Mouse (Mus musculus) liver, postnatal 0 days (tissue): ENCODE data around the gene Shcbp1l. TPM values are rescaled to one million over a fixed set of nuclear protein-coding genes. Genes with fewer than 3 reads are reported as not detected.
"Not testable (repeated sequence)": the region's sequence is repeated elsewhere in the genome, so short reads cannot be mapped to it uniquely, and the experiment has no call there.

ENCODE experiments used
- ATAC-seq: fragments of 200-750 bp; cut with Nextera tagmentation; 2 replicates; pipeline ENCODE4 v1.8.0; 2017; ENCODE audit warnings: mild to moderate bottlenecking, moderate library complexity
- DNase-seq: peaks from one replicate; pipeline ENCODE4 v3.0.0-alpha.2; 2016
- H3K27ac ChIP-seq: fragments of 300-500 bp; sonication (generic); 2 replicates; pipeline ENCODE4 v1.5.1; 2014; ENCODE audit warnings: antibody characterized with exemption, moderate library complexity, mild to moderate bottlenecking, low read depth
- H3K27me3 ChIP-seq: fragments of 300-500 bp; sonication (generic); 2 replicates; pipeline ENCODE4 v1.6.1; 2014; ENCODE audit warnings: low read length, control low read depth, mixed read lengths; ENCODE audit not compliant: insufficient read depth
- H3K36me3 ChIP-seq: fragments of 300-500 bp; sonication (generic); replicated peaks from 2 replicates; pipeline ENCODE4 v1.6.1; 2014; ENCODE audit warnings: mild to moderate bottlenecking, control low read depth, low read length, moderate library complexity, mixed read lengths; ENCODE audit not compliant: insufficient read depth
- H3K4me1 ChIP-seq: fragments of 300-500 bp; sonication (generic); 2 replicates; pipeline ENCODE4 v1.6.1; 2014; ENCODE audit warnings: antibody characterized with exemption, mild to moderate bottlenecking, control low read depth; ENCODE audit not compliant: insufficient read depth
- H3K4me2 ChIP-seq: fragments of 300-500 bp; sonication (generic); 2 replicates; pipeline ENCODE4 v1.6.1; 2014; ENCODE audit warnings: low read depth, mild to moderate bottlenecking, low read length, moderate library complexity, mixed read lengths
- H3K4me3 ChIP-seq: fragments of 300-500 bp; sonication (generic); 2 replicates; pipeline ENCODE4 v1.5.1; 2014; ENCODE audit warnings: low read depth, low read length
- H3K9ac ChIP-seq: fragments of 300-500 bp; sonication (generic); replicated peaks from 2 replicates; pipeline ENCODE4 v1.6.1; 2014; ENCODE audit warnings: mild to moderate bottlenecking, moderate library complexity
- H3K9me3 ChIP-seq: fragments of 300-500 bp; sonication (generic); 2 replicates; pipeline ENCODE4 v1.6.1; 2016; ENCODE audit warnings: mild to moderate bottlenecking, control low read depth, low read length, mixed read lengths
- CTCF ChIP-seq: sonication (generic); IDR thresholded peaks from 2 replicates; pipeline ENCODE4 v1.5.1; 2016; ENCODE audit warnings: antibody characterized with exemption, low read depth
- EP300 ChIP-seq: IDR thresholded peaks from 2 replicates; pipeline ENCODE4 v1.6.1; 2016; ENCODE audit warnings: antibody characterized with exemption, low read depth, mild to moderate bottlenecking
- WGBS: fragments of 180-500 bp; shearing (Covaris S2); extraction: QIAGEN DNeasy Blood & Tissue Kit; methylation state at CpG from one replicate; pipeline ENCODE4 v1.1.7; 2014; ENCODE audit not compliant: insufficient replicate concordance; 5-methylcytosine and 5-hydroxymethylcytosine counted together
- polyA plus RNA-seq: library from polyadenylated mRNA; unstranded; fragments of >200 nt; fragmentation: Nextera tagmentation; extraction: Ambion mirVana; gene quantifications from 2 replicates; pipeline ENCODE4 v1.2.1, GENCODE M21; 2015

The Shcbp1l gene
- polyA plus RNA-seq, 1 experiment from 2014 or later = 0.05 TPM

GRCm38 (mm10) chr1:153411723-153412122 lies 13.2 kb upstream of the Shcbp1l start:
- ATAC-seq (no peak), DNase-seq (no peak)
- no peak overlapping the region for H3K9ac ChIP-seq
- H3K4me3 ChIP-seq = no peak overlapping the region
- H3K9me3 ChIP-seq = no peaks in the 10 kb centered on the region
- no peaks in the 10 kb centered on the region for H3K27me3 ChIP-seq
- 80% methylated on average over 6 of the region's 6 CpGs for WGBS
- H3K4me2 ChIP-seq = no peak overlapping the region
- no peak for TF ChIP-seq CTCF
- TF ChIP-seq EP300 = no peak
- no peaks in the 10 kb centered on the region for H3K4me1 ChIP-seq
- no peak overlapping the region for H3K27ac ChIP-seq
- no peaks in the 10 kb centered on the region for H3K36me3 ChIP-seq

- not testable (repeated sequence) for H3K27ac ChIP-seq, ATAC-seq, H3K36me3 ChIP-seq, H3K27me3 ChIP-seq, H3K9ac ChIP-seq, DNase-seq, H3K4me1 ChIP-seq, H3K9me3 ChIP-seq, H3K4me2 ChIP-seq
- H3K4me3 ChIP-seq = peak overlapping the region; percentile 17
- 62% methylated on average over 3 of the region's 4 CpGs for WGBS
Observed at GRCm38 (mm10) chr1:153412663-153413396, 12.1 kb upstream of the Shcbp1l start.

GRCm38 (mm10) chr1:153413397-153414020 lies 11.5 kb upstream of the Shcbp1l start:
- H3K27ac ChIP-seq, H3K4me1 ChIP-seq, H3K9me3 ChIP-seq, H3K36me3 ChIP-seq, H3K27me3 ChIP-seq, ATAC-seq, H3K4me2 ChIP-seq, H3K9ac ChIP-seq, DNase-seq: not testable (repeated sequence)
- H3K4me3 ChIP-seq = peak overlapping the region; percentile 17
- WGBS = 64% methylated on average over 13 of the region's 13 CpGs

GRCm38 (mm10) chr1:153414114-153414723 lies 10.7 kb upstream of the Shcbp1l start:
- peak; percentile 34 for DNase-seq
- not testable (repeated sequence) for H3K9ac ChIP-seq

GRCm38 (mm10) chr1:153414962-153415361 lies 10.0 kb upstream of the Shcbp1l start:
- peak overlapping the region; percentile 71 for H3K27ac ChIP-seq
- peak; percentile 25 for DNase-seq
- no peak overlapping the region for H3K9ac ChIP-seq
- H3K27me3 ChIP-seq = no peaks in the 10 kb centered on the region
- WGBS = 48% methylated on average over 4 of the region's 4 CpGs
- peak; percentile 62 for ATAC-seq
- peak overlapping the region; percentile 32 for H3K4me2 ChIP-seq
- no peak overlapping the region for H3K4me3 ChIP-seq
- TF ChIP-seq EP300 (no peak), CTCF (no peak)
- H3K9me3 ChIP-seq = no peaks in the 10 kb centered on the region
- H3K4me1 ChIP-seq = no peaks in the 10 kb centered on the region
- no peaks in the 10 kb centered on the region for H3K36me3 ChIP-seq

More at GRCm38 (mm10) chr1:153414114-153414723, 10.7 kb upstream of the Shcbp1l start:
- H3K9me3 ChIP-seq, H3K4me1 ChIP-seq, H3K27me3 ChIP-seq, H3K36me3 ChIP-seq: not testable (repeated sequence)
- ATAC-seq = peak; percentile 59
- Histone ChIP-seq H3K27ac (peak overlapping the region; percentile 71), H3K4me3 (peak overlapping the region; percentile 13; the same call in 1 of the 2 replicates), H3K4me2 (peak overlapping the region; percentile 32; the same call in 1 of the 2 replicates)
- WGBS = 55% methylated on average over 24 of the region's 24 CpGs

GRCm38 (mm10) chr1:153415742-153416141 lies 9.2 kb upstream of the Shcbp1l start:
- not testable (repeated sequence) for DNase-seq, ATAC-seq, H3K4me1 ChIP-seq, H3K27ac ChIP-seq, H3K4me3 ChIP-seq, H3K4me2 ChIP-seq, H3K9ac ChIP-seq, H3K36me3 ChIP-seq, H3K9me3 ChIP-seq, H3K27me3 ChIP-seq
- 49% methylated on average over 2 of the region's 5 CpGs for WGBS

- H3K9ac ChIP-seq, H3K9me3 ChIP-seq, H3K4me3 ChIP-seq, ATAC-seq, H3K36me3 ChIP-seq, H3K27ac ChIP-seq, DNase-seq, H3K27me3 ChIP-seq, H3K4me2 ChIP-seq, H3K4me1 ChIP-seq: not testable (repeated sequence)
- 70% methylated on average over 3 of the region's 3 CpGs for whole genome bisulfite sequencing
Observed at GRCm38 (mm10) chr1:153416271-153416832, 8.6 kb upstream of the Shcbp1l start.

- H3K4me2 ChIP-seq, ATAC-seq, H3K27ac ChIP-seq, H3K4me1 ChIP-seq, H3K27me3 ChIP-seq, H3K9ac ChIP-seq, DNase-seq, H3K4me3 ChIP-seq, H3K9me3 ChIP-seq, H3K36me3 ChIP-seq: not testable (repeated sequence)
- 81% methylated on average over 4 of the region's 4 CpGs for WGBS
Observed at GRCm38 (mm10) chr1:153417805-153418204, 7.2 kb upstream of the Shcbp1l start.
